Mouse (Mus musculus) Patski (cell line): Measurements from ENCODE around the gene Gm960. TPM values are rescaled to one million over a fixed set of nuclear protein-coding genes. Genes with fewer than 3 reads are reported as not detected.
A peak's percentile ranks its signal among the peaks of the same experiment; 100 is the strongest.

Experiments
- ATAC-seq: fragments of 100-300 bp; one replicate; pipeline ENCODE4 v1.8.0; 2021
- CTCF ChIA-PET: fragments of 350-600 bp; sonication (Branson Sonifier 250); formaldehyde crosslinking; loops from one replicate; lab custom pipeline; 2022; ENCODE audit warnings: inconsistent platforms; lab: Charles Lee
- POLR2A ChIA-PET: fragments of 350-600 bp; sonication (Branson Sonifier 250); formaldehyde crosslinking; loops from one replicate; lab custom pipeline; 2022; ENCODE audit warnings: antibody characterized with exemption, inconsistent platforms; lab: Charles Lee
- DNase-seq: peaks from one replicate; pipeline ENCODE4 v3.0.0-alpha.2; 2011; ENCODE audit warnings: low read depth, low spot score
- H3K27me3 ChIP-seq: fragments of 371-371 bp; one replicate; pipeline ENCODE4 v1.5.1; 2021
- CTCF ChIP-seq: fragments of 100-300 bp; IDR thresholded peaks from one replicate; pipeline ENCODE4 v1.5.1; 2021
- in situ Hi-C: fragments of 300-500 bp; cut with MboI; formaldehyde crosslinking; loops from 3 replicates; pipeline ENCODE4 v1.11.1; 2018; ENCODE audit warnings: low pct_unique_long_range_greater_than_20kb, mixed read lengths
- polyA plus RNA-seq: library from polyadenylated mRNA; unstranded; gene quantifications from one replicate; pipeline ENCODE4 v1.2.3, GENCODE M21; 2021

The Gm960 gene
- polyA plus RNA-seq, 1 experiment from 2014 or later = 2.5 TPM

DNA sequence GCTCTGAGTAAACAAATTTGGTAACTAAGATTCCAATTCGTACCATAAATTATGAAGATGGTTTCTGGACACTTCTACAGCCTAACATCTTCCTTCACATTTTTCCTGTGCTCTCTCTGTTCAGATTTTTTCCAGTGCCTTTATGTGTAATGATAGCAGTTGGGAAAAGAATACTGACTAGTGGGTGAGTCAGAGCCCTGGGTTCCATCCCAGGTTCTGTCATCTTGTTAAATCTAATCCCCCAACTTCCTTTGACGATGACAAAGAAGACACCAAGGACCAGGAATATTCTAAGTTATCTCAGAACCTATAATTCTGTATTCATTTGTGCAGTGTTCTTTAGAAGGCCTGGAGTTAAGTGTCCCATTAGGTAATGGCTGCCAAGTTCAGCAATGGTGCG, 1.3 kb downstream of the Gm960 start:
- no peak for TF ChIP-seq CTCF
- no peak for DNase-seq
- no peak for ATAC-seq
- CTCF ChIA-PET = interaction anchor here (1.0 to 1.1 kb wide), 2 partner anchors 9 to 14 kb away, joined by 3 read pairs; partner anchors contain the start of gene Sptbn2
- H3K27me3 ChIP-seq = peaks cover 4% of the 10 kb centered on the region
- POLR2A ChIA-PET = interaction anchor here (0.7 kb wide), 1 partner anchor 12 kb away, joined by 5 read pairs; no protein-coding TSS in a partner anchor
- in situ Hi-C loops = no loop called here

DNA sequence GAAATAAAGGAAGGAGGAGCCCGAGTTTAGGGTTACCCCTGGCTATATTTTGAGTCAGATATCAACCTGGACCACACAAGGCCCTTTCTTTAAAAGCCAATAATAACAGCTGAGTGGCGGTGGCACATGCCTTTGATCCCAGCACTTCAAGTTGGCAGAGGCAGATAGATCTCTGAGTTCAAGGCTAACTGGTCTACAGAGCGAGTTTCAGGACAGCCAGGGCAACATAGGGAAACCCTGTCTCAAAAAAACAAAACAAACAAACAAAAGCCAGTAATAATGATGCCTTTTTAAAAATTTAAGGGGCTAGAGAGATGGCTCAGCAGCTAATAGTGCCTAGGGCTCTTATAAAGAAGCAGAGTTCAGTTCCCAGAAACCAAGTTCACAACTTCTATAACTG, 4.1 kb downstream of the Gm960 start:
- TF ChIP-seq CTCF = no peak
- DNase-seq (no peak), ATAC-seq (no peak)
- peaks cover 9% of the 10 kb centered on the region for H3K27me3 ChIP-seq
- in situ Hi-C loops = no loop called here
- ChIA-PET POLR2A (no interaction called here), CTCF (interaction anchor here (1.3 kb wide), 1 partner anchor 10 kb away, joined by 3 read pairs; no protein-coding TSS in a partner anchor)

DNA sequence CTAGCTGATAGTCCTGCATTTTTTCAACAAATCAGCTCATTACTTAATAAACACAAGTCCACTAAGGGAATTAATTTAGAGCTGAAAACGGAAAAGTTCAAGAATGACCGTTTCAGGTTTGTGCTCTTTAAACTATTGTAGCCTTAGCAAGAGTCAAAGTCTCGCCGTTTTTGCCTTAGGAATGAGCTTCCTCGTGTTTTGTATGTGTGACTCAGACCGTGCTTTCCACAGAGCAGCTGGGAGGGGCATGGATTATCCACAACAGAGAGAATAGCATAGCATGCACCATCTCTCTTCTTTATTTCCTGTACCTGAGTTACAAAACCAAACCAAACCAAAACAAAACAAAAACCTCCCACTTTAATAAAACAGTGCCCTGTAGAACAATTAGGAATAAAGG, 26.1 kb downstream of the Gm960 start:
- no peak for TF ChIP-seq CTCF
- no peak for DNase-seq
- in situ Hi-C loops = no loop called here
- ChIA-PET CTCF (interaction anchor here (1.2 to 1.9 kb wide), 2 partner anchors 8 to 24 kb away, joined by 4 to 6 read pairs; no protein-coding TSS in a partner anchor), POLR2A (no interaction called here)
- no peaks in the 10 kb centered on the region for H3K27me3 ChIP-seq
- ATAC-seq = no peak

DNA sequence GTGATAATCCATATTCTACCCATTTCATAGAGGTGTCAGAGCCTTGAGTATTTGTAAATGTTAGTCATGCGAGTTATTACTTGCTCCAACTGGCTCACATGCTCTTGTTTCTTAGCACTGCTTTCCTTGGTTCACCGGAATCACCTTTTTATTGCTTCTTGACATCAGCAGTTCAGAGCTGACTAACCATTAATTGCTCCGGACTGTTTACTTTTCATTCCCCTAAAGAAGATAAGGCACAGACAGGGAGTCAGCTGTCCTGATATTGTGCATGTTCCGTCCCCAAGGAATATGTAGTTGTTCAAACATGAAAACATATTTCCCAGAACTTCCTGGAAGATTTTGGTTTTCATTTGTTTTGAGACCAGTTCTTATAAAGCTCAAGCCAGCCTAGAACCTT, 27.7 kb downstream of the Gm960 start:
- no peak for TF ChIP-seq CTCF
- no peak for ATAC-seq
- ChIA-PET POLR2A (no interaction called here), CTCF (interaction anchor here (1.9 kb wide), 1 partner anchor 22 kb away, joined by 6 read pairs; no protein-coding TSS in a partner anchor)
- DNase-seq = no peak
- in situ Hi-C loops = no loop called here
- no peaks in the 10 kb centered on the region for H3K27me3 ChIP-seq

DNA sequence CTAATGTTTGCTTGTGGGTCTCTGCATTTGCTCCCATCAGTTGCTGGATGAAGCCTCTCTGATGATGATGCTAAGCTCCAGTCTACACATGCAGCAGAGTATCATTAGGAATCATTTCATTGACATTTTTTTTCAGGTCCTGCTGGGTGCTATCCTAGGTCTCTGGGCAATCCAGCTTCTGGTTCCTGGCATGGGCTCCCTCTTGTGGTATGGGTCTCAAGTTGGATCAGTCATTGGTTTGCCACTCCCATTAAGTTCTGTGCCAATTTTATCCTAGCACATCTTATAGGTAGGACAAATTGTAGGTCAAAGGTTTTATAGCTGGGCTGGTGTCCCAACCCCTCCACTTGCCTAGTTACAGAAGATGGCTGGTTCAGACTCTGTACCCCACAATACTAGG, 31.7 kb downstream of the Gm960 start:
- H3K27me3 ChIP-seq = no peaks in the 10 kb centered on the region
- ATAC-seq (no peak), DNase-seq (no peak)
- in situ Hi-C loops = no loop called here
- ChIA-PET POLR2A (no interaction called here), CTCF (interaction anchor here (1.1 to 1.4 kb wide), 3 partner anchors 14 to 169 kb away, joined by 3 to 4 read pairs (median 3); no protein-coding TSS in a partner anchor)
- TF ChIP-seq CTCF = peak; percentile 37

DNA sequence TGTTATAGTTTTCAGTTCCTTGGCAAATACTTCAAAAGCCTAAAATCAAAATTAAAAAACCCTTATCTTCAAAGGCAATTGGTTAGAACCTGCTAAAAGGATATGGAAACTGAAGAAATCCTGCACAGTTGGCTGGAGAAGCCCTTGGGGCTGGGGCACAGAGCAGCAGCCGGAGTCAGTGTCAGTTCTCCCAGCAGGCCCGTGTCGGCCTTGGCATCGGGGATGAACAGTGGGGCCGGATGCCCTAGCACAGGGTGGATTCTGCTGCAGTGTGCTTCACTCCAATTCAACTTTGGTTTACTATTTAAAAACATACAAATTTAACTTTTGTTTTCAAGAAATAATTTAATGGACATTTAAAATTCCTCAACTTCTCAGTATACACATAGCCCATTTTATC, 40.3 kb downstream of the Gm960 start:
- in situ Hi-C loops = no loop called here
- DNase-seq (no peak), ATAC-seq (no peak)
- POLR2A ChIA-PET = no interaction called here
- TF ChIP-seq CTCF = no peak
- CTCF ChIA-PET = no interaction called here
- peaks cover 17% of the 10 kb centered on the region for H3K27me3 ChIP-seq

DNA sequence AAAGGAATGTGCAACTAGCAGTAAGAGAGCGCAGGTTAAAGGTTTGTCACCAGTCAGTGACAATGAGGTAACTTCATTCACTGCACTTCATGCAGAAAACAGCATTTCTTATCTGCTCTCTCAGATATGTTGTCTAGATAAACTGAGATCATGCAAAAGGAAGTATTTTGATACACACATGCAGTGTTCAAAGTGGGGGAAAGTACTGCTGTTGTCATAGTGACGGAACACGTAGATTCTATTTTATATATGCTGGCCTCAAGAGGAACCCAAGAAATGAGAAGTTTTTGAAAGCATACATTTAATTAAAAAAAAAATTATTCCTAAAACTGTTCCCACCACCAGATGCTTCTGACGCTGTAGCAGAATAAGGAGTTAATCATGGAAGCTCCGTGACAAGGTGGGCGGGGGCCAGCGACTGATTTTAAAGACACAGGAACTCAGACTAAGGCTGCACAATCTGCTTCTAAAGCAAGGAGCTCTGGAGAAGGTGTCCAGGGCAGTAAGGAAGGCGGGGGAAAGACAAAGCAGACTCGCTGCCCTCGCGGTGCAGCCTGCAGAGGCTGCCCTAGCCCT, 51.5 kb downstream of the Gm960 start:
- no peak for TF ChIP-seq CTCF
- H3K27me3 ChIP-seq = no peaks in the 10 kb centered on the region
- DNase-seq (no peak), ATAC-seq (no peak)
- in situ Hi-C loops = loop anchor here (10.0 to 25.0 kb wide), 2 partner anchors 198 to 315 kb away; partner anchors contain the start of gene Mrpl11
- POLR2A ChIA-PET = no interaction called here
- CTCF ChIA-PET = interaction anchor here (1.3 to 3.7 kb wide), 2 partner anchors 27 to 96 kb away, joined by 3 to 14 read pairs; no protein-coding TSS in a partner anchor

DNA sequence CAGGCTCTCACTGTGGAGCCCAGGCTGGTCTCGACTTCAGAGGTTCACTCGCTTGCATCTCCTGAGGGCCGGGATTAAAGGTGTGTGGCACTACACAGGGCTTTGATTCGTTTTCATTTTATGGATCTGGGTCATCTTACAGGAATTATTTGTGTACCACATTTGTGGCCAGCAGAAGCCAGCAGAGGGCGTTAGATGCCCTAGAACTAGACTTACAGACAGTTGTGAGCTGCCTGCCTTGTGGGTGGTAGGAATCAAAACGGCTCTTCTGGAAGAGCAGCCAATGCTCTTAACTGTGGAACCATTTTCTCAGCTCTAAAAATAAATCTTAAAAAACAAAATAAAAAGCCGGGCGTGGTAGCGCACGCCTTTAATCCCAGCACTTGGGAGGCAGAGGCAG, 54.2 kb downstream of the Gm960 start:
- ATAC-seq = no peak
- ChIA-PET POLR2A (no interaction called here), CTCF (interaction anchor here (0.5 to 1.6 kb wide), 4 partner anchors 11 to 101 kb away, joined by 3 to 16 read pairs (median 4); no protein-coding TSS in a partner anchor)
- in situ Hi-C loops = loop anchor here (10.0 to 25.0 kb wide), 2 partner anchors 201 to 318 kb away; partner anchors contain the start of gene Mrpl11
- TF ChIP-seq CTCF = peak; percentile 88
- peaks cover 10% of the 10 kb centered on the region for H3K27me3 ChIP-seq
- no peak for DNase-seq

DNA sequence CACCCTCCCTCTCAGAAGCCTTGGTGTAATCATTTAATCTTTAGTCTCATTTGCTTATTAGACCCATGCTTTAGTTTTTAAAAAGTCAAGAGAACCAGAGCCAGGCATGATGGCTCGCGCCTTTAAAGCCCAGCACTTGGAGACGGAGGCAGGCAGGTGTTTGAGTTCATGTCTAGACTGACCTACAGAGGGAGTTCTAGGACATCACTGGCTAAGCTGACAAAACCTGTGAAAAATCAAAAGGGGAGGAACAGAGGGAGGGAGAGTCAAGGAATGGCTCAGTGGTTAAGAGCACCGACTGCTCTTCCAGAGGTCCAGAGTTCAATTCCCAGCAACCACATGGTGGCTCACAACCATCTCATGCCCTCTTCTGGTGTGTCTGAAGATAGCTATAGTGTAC, 62.5 kb downstream of the Gm960 start:
- in situ Hi-C loops = loop anchor here (25.0 kb wide), 1 partner anchor 326 kb away; the partner anchor contains the start of gene Mrpl11
- peak; percentile 52 for TF ChIP-seq CTCF
- ChIA-PET POLR2A (interaction anchor here (1.0 kb wide), 1 partner anchor 108 kb away, joined by 4 read pairs; no protein-coding TSS in a partner anchor), CTCF (no interaction called here)
- DNase-seq = no peak
- peaks cover 9% of the 10 kb centered on the region for H3K27me3 ChIP-seq
- ATAC-seq = no peak

DNA sequence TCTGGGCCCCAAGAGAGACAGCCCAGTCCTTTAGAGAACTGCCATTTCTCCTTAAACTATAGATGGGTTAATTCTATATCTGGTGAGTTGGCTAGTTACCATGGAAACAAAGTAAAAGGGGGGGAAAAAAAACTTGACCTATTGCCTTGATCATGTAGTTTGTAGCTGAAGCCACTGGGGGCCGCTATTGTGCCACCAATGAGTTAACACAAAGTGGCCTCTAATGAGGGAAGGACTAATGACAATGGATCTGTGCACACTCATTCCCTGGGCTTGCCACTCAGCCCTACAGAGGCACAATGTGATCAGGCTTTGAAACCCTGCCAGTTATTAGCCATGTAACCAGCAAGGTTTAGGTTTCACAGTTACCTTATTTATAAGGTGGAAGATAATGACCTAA, 69.6 kb downstream of the Gm960 start:
- H3K27me3 ChIP-seq = no peaks in the 10 kb centered on the region
- no peak for DNase-seq
- POLR2A ChIA-PET = no interaction called here
- ATAC-seq = no peak
- in situ Hi-C loops = loop anchor here (5.0 to 25.0 kb wide), 2 partner anchors 132 to 333 kb away; partner anchors contain the start of genes 2010003K11Rik and Mrpl11
- no peak for TF ChIP-seq CTCF
- CTCF ChIA-PET = interaction anchor here (1.2 to 4.1 kb wide), 6 partner anchors 115 to 310 kb away, joined by 3 to 25 read pairs (median 3); no protein-coding TSS in a partner anchor
